Mouse (Mus musculus) lung, embryonic 14.5 days (tissue): ENCODE results near the gene Ddx19a. TPM values are rescaled to one million over a fixed set of nuclear protein-coding genes. Genes with fewer than 3 reads are reported as not detected.
"Not testable (repeated sequence)": the region's sequence is repeated elsewhere in the genome, so short reads cannot be mapped to it uniquely, and the experiment has no call there.

Experiments used
- ATAC-seq: fragments of 200-750 bp; cut with Nextera tagmentation; 2 replicates; pipeline ENCODE4 v1.8.0; 2017; ENCODE audit warnings: mild to moderate bottlenecking, moderate TSS enrichment, moderate library complexity; ENCODE audit not compliant: insufficient read depth
- DNase-seq: peaks from one replicate; pipeline ENCODE4 v3.0.0-alpha.2; 2015
- H3K27ac ChIP-seq: fragments of 300-500 bp; sonication (generic); 2 replicates; pipeline ENCODE4 v1.5.1; 2014; ENCODE audit warnings: low read depth, mild to moderate bottlenecking, moderate library complexity
- H3K27me3 ChIP-seq: fragments of 300-500 bp; sonication (generic); 2 replicates; pipeline ENCODE4 v1.6.1; 2014; ENCODE audit warnings: low read length, control low read depth; ENCODE audit not compliant: insufficient read depth
- H3K36me3 ChIP-seq: fragments of 300-500 bp; sonication (generic); 2 replicates; pipeline ENCODE4 v1.6.1; 2014; ENCODE audit warnings: control low read depth; ENCODE audit not compliant: insufficient read depth
- H3K4me1 ChIP-seq: fragments of 300-500 bp; sonication (generic); 2 replicates; pipeline ENCODE4 v1.6.1; 2014; ENCODE audit warnings: antibody characterized with exemption, control low read depth; ENCODE audit not compliant: insufficient read depth
- H3K4me2 ChIP-seq: fragments of 300-500 bp; sonication (generic); 2 replicates; pipeline ENCODE4 v1.6.1; 2014; ENCODE audit warnings: mild to moderate bottlenecking
- H3K4me3 ChIP-seq: fragments of 300-500 bp; sonication (generic); 2 replicates; pipeline ENCODE4 v1.5.1; 2014; ENCODE audit warnings: low read depth, low read length
- H3K9ac ChIP-seq: fragments of 300-500 bp; sonication (generic); 2 replicates; pipeline ENCODE4 v1.6.1; 2014
- H3K9me3 ChIP-seq: fragments of 300-500 bp; sonication (generic); 2 replicates; pipeline ENCODE4 v1.6.1; 2016; ENCODE audit warnings: low read depth, low read length, control low read depth
- CTCF ChIP-seq: IDR thresholded peaks from 2 replicates; pipeline ENCODE4 v1.5.1; 2016; ENCODE audit warnings: antibody characterized with exemption, low read depth
- WGBS: fragments of 180-500 bp; shearing (Covaris S2); extraction: QIAGEN DNeasy Blood & Tissue Kit; methylation state at CpG from one replicate; pipeline ENCODE4 v1.1.7; 2014; 5-methylcytosine and 5-hydroxymethylcytosine counted together
- microRNA-seq: library from miRNA; unstranded; fragments of <30 nt; microRNA quantifications from one replicate; pipeline ENCODE4, GENCODE M21; 2016; ENCODE audit warnings: borderline number of aligned reads
- polyA plus RNA-seq: library from polyadenylated mRNA; unstranded; fragments of >200 nt; fragmentation: Nextera tagmentation; extraction: Ambion mirVana; gene quantifications from 2 replicates; pipeline ENCODE4 v1.2.1, GENCODE M21; 2014

The Ddx19a gene
- polyA plus RNA-seq, 1 experiment from 2014 or later, result 19.1 TPM

DNA sequence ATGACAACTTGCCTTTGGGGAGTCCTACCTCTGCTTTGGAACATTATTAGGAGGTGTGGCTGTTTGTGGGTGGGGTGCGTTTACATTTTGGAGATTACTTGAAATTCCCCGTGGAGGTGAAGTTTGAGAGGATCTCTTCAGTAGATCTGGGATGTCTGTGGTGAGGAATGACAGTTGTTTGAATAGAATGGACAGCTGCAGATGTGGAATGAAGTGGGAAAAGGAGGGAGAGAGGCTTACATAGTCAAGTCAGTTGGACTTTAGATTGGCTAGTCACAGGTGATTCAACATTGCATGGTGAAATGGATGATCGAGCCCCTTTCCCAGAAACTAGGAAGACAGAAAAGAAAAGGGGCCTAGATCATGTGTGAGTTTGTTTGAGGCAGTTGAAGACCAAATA is 65.2 kb downstream of the Ddx19a start:
- no peaks in the 10 kb centered on the region for H3K27me3 ChIP-seq
- no peak overlapping the region for H3K4me3 ChIP-seq
- ATAC-seq (no peak), DNase-seq (no peak)
- WGBS, result 58% methylated on average over 3 of the region's 3 CpGs
- no peak for TF ChIP-seq CTCF
- no peak overlapping the region for H3K4me2 ChIP-seq
- no peaks in the 10 kb centered on the region for H3K36me3 ChIP-seq
- no peaks in the 10 kb centered on the region for H3K9me3 ChIP-seq
- no peak overlapping the region for H3K27ac ChIP-seq
- no peaks in the 10 kb centered on the region for H3K4me1 ChIP-seq
- no peak overlapping the region for H3K9ac ChIP-seq

DNA sequence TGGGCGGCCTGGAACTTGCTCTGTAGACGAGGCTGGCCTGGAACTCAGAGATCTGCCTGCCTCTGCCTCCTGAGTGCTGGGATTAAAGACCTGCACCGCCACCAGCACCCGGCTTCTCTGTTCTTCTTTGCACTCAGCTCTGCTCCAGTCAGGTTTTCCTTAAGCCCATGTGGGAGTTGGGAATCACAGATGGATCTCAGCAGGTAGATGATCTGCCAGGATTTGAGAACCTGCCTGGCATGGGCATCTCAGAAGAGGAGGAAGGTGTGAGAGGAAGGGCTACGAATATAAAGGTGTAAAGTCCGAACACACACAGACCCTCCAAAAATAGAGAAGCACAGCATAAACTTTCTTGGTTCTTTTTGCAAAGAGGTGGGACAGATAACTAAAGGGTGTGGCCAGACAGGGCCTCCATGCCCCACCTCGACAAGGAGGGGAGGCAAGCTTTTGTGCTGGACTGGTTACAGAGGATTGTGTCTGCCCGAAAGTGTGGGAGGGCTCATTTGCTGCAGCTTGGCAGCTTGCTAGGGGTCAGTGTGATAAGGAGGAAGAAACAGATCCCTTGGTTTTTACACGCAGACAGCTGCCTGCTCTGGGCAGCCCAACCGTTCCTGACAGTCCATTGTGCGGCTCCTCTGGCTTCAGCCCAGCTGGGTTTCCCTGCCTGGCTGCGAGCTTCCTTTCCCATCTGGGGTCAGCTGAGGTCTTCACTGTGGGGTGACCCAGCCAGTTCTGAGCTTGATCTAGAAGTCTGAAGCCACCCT is 66.2 kb downstream of the Ddx19a start:
- Histone ChIP-seq H3K9me3 (no peaks in the 10 kb centered on the region), H3K4me2 (no peak overlapping the region), H3K4me1 (no peaks in the 10 kb centered on the region), H3K4me3 (no peak overlapping the region), H3K9ac (no peak overlapping the region; the same call in 1 of the 2 replicates), H3K36me3 (no peaks in the 10 kb centered on the region), H3K27ac (no peak overlapping the region), H3K27me3 (no peaks in the 10 kb centered on the region)
- ATAC-seq (peak; percentile 69; the same call in 1 of the 2 replicates), DNase-seq (peak; percentile 73)
- TF ChIP-seq CTCF, result no peak
- 49% methylated on average over 12 of the region's 12 CpGs for WGBS

DNA sequence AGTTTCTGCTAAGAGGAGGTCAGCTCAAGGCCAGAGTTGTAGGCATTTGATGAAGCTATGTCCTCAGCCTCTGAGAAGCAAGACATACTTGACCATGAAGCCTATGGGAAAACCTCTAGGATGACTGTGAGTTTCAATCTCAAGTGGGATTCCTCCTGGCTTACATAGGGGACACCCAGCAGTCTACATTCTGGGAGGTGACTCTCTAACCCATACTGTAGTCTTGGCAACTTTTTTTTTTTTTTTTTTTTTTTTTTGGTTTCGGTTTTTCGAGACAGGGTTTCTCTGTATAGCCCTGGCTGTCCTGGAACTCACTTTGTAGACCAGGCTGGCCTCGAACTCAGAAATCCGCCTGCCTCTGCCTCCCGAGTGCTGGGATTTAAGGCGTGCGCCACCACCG is 67.9 kb downstream of the Ddx19a start:
- not testable (repeated sequence) for H3K27ac ChIP-seq, DNase-seq, H3K27me3 ChIP-seq, H3K4me1 ChIP-seq, H3K4me2 ChIP-seq, H3K4me3 ChIP-seq, H3K36me3 ChIP-seq, ATAC-seq, H3K9me3 ChIP-seq, H3K9ac ChIP-seq
- 94% methylated on average over 8 of the region's 8 CpGs for WGBS

DNA sequence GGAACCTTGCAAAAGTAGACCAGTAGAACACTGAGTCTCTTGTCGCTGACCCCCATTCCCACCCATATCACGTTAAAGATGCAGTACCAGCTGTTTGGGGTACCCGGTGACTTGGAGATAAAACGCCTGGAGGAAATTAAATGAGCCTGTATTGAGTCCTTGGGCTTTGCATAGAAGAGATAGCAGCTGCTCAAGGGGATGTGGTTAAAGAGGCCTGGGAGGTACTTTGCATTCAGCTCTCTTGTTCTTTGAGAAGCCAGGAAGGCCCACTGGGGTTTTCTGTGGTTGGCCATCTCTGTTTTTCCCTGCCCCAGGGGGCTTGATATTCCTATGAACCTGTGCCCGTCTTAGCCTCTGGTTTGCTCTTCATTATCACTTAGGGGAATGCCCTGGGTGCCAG is 68.5 kb downstream of the Ddx19a start:
- ATAC-seq (no peak), DNase-seq (no peak)
- no peaks in the 10 kb centered on the region for H3K9me3 ChIP-seq
- H3K4me2 ChIP-seq, result no peak overlapping the region
- no peak overlapping the region for H3K27ac ChIP-seq
- 67% methylated on average over 5 of the region's 5 CpGs for WGBS
- no peak overlapping the region for H3K4me3 ChIP-seq
- TF ChIP-seq CTCF, result no peak
- no peaks in the 10 kb centered on the region for H3K27me3 ChIP-seq
- no peak overlapping the region for H3K9ac ChIP-seq
- no peaks in the 10 kb centered on the region for H3K36me3 ChIP-seq
- H3K4me1 ChIP-seq, result no peaks in the 10 kb centered on the region

DNA sequence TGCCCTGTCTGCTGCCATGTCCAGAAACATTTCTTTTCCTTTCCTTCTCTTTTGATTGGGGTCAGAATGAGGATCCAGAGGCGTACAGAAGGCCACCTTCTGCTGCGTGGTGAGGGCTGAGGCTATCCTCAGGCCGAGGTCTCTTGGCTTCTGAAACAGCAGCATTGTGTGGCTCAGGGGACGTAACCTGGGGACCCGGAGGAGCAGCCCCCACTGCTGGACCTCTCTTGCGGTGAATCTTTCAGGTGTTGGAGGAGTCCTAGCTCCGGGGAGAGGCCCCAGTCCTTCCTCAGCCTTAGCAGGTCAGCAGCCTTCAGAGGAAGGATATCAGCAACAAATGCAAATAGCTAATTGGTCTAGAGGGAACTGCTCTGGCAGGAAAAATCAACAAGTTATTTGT is 69.2 kb downstream of the Ddx19a start:
- H3K9ac ChIP-seq, result no peak overlapping the region
- no peaks in the 10 kb centered on the region for H3K4me1 ChIP-seq
- DNase-seq (no peak), ATAC-seq (no peak)
- no peak for TF ChIP-seq CTCF
- H3K4me3 ChIP-seq, result no peak overlapping the region
- no peaks in the 10 kb centered on the region for H3K27me3 ChIP-seq
- H3K4me2 ChIP-seq, result no peak overlapping the region
- no peaks in the 10 kb centered on the region for H3K36me3 ChIP-seq
- H3K27ac ChIP-seq, result no peak overlapping the region
- WGBS, result 77% methylated on average over 7 of the region's 7 CpGs
- no peaks in the 10 kb centered on the region for H3K9me3 ChIP-seq

DNA sequence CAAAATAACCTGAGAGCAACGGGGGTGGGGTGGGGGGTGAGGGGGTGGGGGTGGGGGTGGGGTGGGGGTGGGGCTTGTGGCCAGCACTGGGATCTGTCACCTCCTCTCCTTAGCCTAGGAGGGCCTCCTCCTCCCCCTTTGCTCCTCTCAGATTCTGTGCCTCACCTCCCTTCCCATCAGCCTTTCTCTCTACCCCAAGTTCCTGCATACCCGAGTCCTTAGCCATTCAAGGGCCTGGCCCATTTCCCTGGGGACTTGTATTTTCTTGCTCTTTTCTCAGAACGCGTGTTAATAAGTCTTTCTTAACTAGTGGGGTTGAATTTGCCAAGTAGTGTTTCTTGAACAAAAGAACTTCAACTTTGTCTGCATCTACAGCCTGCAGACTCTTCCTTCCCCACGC is 70.9 kb downstream of the Ddx19a start:
- Histone ChIP-seq H3K27ac (no peak overlapping the region), H3K9ac (no peak overlapping the region), H3K4me1 (0 out of 2 replicates have a peak, but pooled peaks cover under 1% of the 10 kb centered on the region), H3K9me3 (no peaks in the 10 kb centered on the region), H3K36me3 (no peaks in the 10 kb centered on the region), H3K27me3 (no peaks in the 10 kb centered on the region), H3K4me2 (no peak overlapping the region), H3K4me3 (no peak overlapping the region)
- 50% methylated on average over 5 of the region's 5 CpGs for WGBS
- no peak for DNase-seq
- TF ChIP-seq CTCF, result no peak
- ATAC-seq, result no peak

DNA sequence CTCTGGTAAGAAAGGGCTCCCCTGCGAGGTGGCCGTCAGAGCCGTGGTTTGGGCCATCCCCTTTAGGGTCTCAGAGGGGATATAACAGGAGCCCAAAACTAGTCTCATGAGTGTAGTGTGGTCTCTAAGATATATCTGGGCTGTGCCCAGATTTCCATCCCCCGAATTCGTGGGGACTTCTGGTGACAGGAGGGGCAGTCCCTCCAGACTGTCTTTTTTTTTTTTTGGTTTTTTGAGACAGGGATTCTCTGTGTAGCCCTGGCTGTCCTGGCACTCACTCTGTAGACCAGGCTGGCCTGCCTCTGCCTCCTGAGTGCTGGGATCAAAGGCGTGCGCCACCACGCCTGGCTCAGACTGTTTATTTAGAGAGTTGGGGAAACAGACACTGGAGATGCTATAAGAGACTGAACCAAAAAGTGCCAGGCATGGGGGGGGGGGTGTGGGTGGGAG is 71.9 kb downstream of the Ddx19a start:
- Histone ChIP-seq H3K4me2 (no peak overlapping the region), H3K4me3 (no peak overlapping the region), H3K27ac (no peak overlapping the region), H3K36me3 (no peaks in the 10 kb centered on the region), H3K9me3 (no peaks in the 10 kb centered on the region), H3K27me3 (no peaks in the 10 kb centered on the region), H3K9ac (no peak overlapping the region), H3K4me1 (peaks cover 9% of the 10 kb centered on the region)
- 66% methylated on average over 8 of the region's 8 CpGs for WGBS
- DNase-seq, result no peak
- no peak for TF ChIP-seq CTCF
- no peak for ATAC-seq

Small RNA genes lying within 50 kb of the gene (microRNA-seq; reads per million reads assigned to microRNA genes)
- not detected for gene Gm24103
- not detected for gene Mir3473d

Other genes with a start within 250 kb of the Ddx19a start
- 1.6 and 2.4 TPM in 2 replicates for gene Il34, start 191.9 kb downstream of the Ddx19a start, polyA plus RNA-seq
- gene Cog4, start 151.2 kb downstream of the Ddx19a start, polyA plus RNA-seq, result 70.9 and 71.0 TPM in 2 replicates
- 168 and 174 TPM in 2 replicates for gene Sf3b3, start 151.0 kb downstream of the Ddx19a start, polyA plus RNA-seq
- gene Fuk, start 95.3 kb downstream of the Ddx19a start, polyA plus RNA-seq, result 9.0 and 11.5 TPM in 2 replicates
- gene St3gal2, start 77.9 kb downstream of the Ddx19a start, polyA plus RNA-seq, result 11.3 and 13.0 TPM in 2 replicates
- gene Ddx19b, start 34.0 kb upstream of the Ddx19a start, polyA plus RNA-seq, result 7.2 and 7.8 TPM in 2 replicates
- 66.1 and 66.9 TPM in 2 replicates for gene Aars, start 35.3 kb upstream of the Ddx19a start, polyA plus RNA-seq
- gene Exosc6, start 58.5 kb upstream of the Ddx19a start, polyA plus RNA-seq, result 24.0 and 27.8 TPM in 2 replicates
- gene Clec18a, start 94.6 kb upstream of the Ddx19a start, polyA plus RNA-seq, result not detected in 2 replicates
- gene Pdpr, start 96.8 kb upstream of the Ddx19a start, polyA plus RNA-seq, result 7.1 and 9.1 TPM in 2 replicates